ENCODE assay signal across 9 mouse cellular contexts in the genomic region with DNA sequence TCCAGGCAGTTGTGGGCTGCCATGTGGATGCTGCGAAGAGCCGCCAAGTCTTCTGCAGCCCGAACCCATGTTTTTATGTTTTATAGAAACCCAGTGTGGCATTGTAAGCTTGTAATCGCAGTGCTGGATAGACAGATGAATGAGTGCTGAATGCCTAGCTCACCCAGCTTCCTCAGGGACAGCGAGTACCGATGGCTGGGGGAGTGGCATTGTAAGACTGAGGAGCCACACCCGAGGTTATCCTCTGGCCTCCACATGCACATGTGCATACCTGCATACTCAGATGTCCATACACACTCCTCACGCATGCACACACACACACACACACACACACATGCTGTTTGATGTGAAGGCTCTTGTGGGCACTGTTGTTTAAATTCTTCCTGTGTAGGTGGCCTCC. TPM values are rescaled to one million over a fixed set of nuclear protein-coding genes. Genes with fewer than 3 reads are reported as not detected.
DNase-seq lines count a peak whose midpoint lies in the region; ATAC-seq lines count a peak whose summit lies in the region.
"Had no signal": no experiment of that assay in that cellular context is flagged by ENCODE, and none has a peak within 500 bp of the region (broad histone marks: within the 10 kb centered on the region; RNA-seq: fewer than 3 reads in every experiment).

No protein-coding gene starts in this region.

- H3K27ac ChIP-seq in heart, embryonic 15.5 days, result peak overlapping the region; percentile 39
- H3K27ac ChIP-seq in midbrain, embryonic 12.5 days (replicated peaks), result peak overlapping the region; percentile 35
- H3K27ac ChIP-seq in midbrain, embryonic 16.5 days (ENCODE audit: low read length), result no peak overlapping the region
- H3K27ac ChIP-seq in hindbrain, embryonic 15.5 days (replicated peaks), result peak overlapping the region; percentile 61
- peak overlapping the region; percentile 83 for H3K27ac ChIP-seq in stomach, embryonic 15.5 days
- H3K27ac ChIP-seq: heart, embryonic 10.5 days had no signal

- no peaks in the 10 kb centered on the region for H3K27me3 ChIP-seq in heart, embryonic 15.5 days
- H3K27me3 ChIP-seq in midbrain, embryonic 12.5 days, result no peaks in the 10 kb centered on the region
- no peaks in the 10 kb centered on the region for H3K27me3 ChIP-seq in midbrain, embryonic 16.5 days (ENCODE audit: control insufficient read depth, insufficient read depth, low read depth, low read length)
- no peaks in the 10 kb centered on the region for H3K27me3 ChIP-seq in hindbrain, embryonic 15.5 days
- no peaks in the 10 kb centered on the region for H3K27me3 ChIP-seq in stomach, embryonic 15.5 days (replicated peaks)

- peaks cover 9% of the 10 kb centered on the region for H3K4me1 ChIP-seq in heart, embryonic 15.5 days (replicated peaks)
- no peaks in the 10 kb centered on the region for H3K4me1 ChIP-seq in midbrain, embryonic 12.5 days
- H3K4me1 ChIP-seq in midbrain, embryonic 16.5 days (ENCODE audit: control insufficient read depth, insufficient read depth, low read length), result peaks cover 2% of the 10 kb centered on the region; the same call in 1 of the 2 replicates
- peaks cover 9% of the 10 kb centered on the region for H3K4me1 ChIP-seq in hindbrain, embryonic 15.5 days (replicated peaks)
- H3K4me1 ChIP-seq in stomach, embryonic 15.5 days, result peaks cover 14% of the 10 kb centered on the region; the same call in 1 of the 2 replicates

- H3K9ac ChIP-seq in heart, embryonic 15.5 days, result no peak overlapping the region
- H3K9ac ChIP-seq in midbrain, embryonic 12.5 days (replicated peaks), result no peak overlapping the region
- no peak overlapping the region for H3K9ac ChIP-seq in midbrain, embryonic 16.5 days (ENCODE audit: low read depth, low read length)
- no peak overlapping the region for H3K9ac ChIP-seq in hindbrain, embryonic 15.5 days
- no peak overlapping the region for H3K9ac ChIP-seq in stomach, embryonic 15.5 days

- H3K36me3 ChIP-seq in heart, embryonic 15.5 days, result 0 out of 2 replicates have a peak, but pooled peaks cover 3% of the 10 kb centered on the region
- H3K36me3 ChIP-seq in midbrain, embryonic 12.5 days, result peaks cover 47% of the 10 kb centered on the region
- peaks cover 15% of the 10 kb centered on the region for H3K36me3 ChIP-seq in midbrain, embryonic 16.5 days (ENCODE audit: control insufficient read depth, insufficient read depth, low read length)
- peaks cover 33% of the 10 kb centered on the region for H3K36me3 ChIP-seq in hindbrain, embryonic 15.5 days
- H3K36me3 ChIP-seq in stomach, embryonic 15.5 days, result peaks cover 6% of the 10 kb centered on the region; the same call in 1 of the 2 replicates

- no peaks in the 10 kb centered on the region for H3K9me3 ChIP-seq in heart, embryonic 15.5 days (replicated peaks)
- no peaks in the 10 kb centered on the region for H3K9me3 ChIP-seq in midbrain, embryonic 12.5 days
- H3K9me3 ChIP-seq in midbrain, embryonic 16.5 days (replicated peaks; ENCODE audit: control insufficient read depth, low read length, poor library complexity, severe bottlenecking), result no peaks in the 10 kb centered on the region
- no peaks in the 10 kb centered on the region for H3K9me3 ChIP-seq in hindbrain, embryonic 15.5 days
- no peaks in the 10 kb centered on the region for H3K9me3 ChIP-seq in stomach, embryonic 15.5 days
- H3K9me3 ChIP-seq: heart, embryonic 10.5 days had no signal

- no peak overlapping the region for H3K4me2 ChIP-seq in heart, embryonic 15.5 days
- no peak overlapping the region for H3K4me2 ChIP-seq in midbrain, embryonic 12.5 days (replicated peaks)
- no peak overlapping the region for H3K4me2 ChIP-seq in midbrain, embryonic 16.5 days (ENCODE audit: low read length)
- H3K4me2 ChIP-seq in hindbrain, embryonic 15.5 days, result no peak overlapping the region
- H3K4me2 ChIP-seq in stomach, embryonic 15.5 days, result 0 out of 2 replicates have a peak overlapping the region, but pooled peaks have one; percentile 16

- no peak for DNase-seq in heart, adult 9 months (ENCODE audit: low spot score in 2 of 2)
- DNase-seq in retina, embryonic 14.5 days (ENCODE audit: low spot score), result no peak
- DNase-seq in embryo, embryonic 11 days, result no peak

- 86% methylated on average over 8 of the region's 8 CpGs for WGBS in heart, embryonic 15.5 days
- 91% methylated on average over 8 of the region's 8 CpGs for WGBS in midbrain, embryonic 12.5 days
- WGBS in midbrain, embryonic 16.5 days, result 85% methylated on average over 8 of the region's 8 CpGs
- 85% methylated on average over 8 of the region's 8 CpGs for WGBS in hindbrain, embryonic 15.5 days
- WGBS in stomach, embryonic 15.5 days, result 79% methylated on average over 8 of the region's 8 CpGs

- no peak for ATAC-seq in heart, embryonic 15.5 days (replicated peaks; ENCODE audit: insufficient number of reproducible peaks, insufficient read depth, low FRiP score, low read depth)
- ATAC-seq in midbrain, embryonic 12.5 days (ENCODE audit: low FRiP score, low read depth), result no peak
- ATAC-seq in midbrain, embryonic 16.5 days, result no peak
- ATAC-seq in hindbrain, embryonic 15.5 days (ENCODE audit: low FRiP score, low read depth), result no peak
- no peak for ATAC-seq in stomach, embryonic 15.5 days (ENCODE audit: insufficient read depth, low FRiP score, low read depth)

- no peak overlapping the region for H3K4me3 ChIP-seq in heart, embryonic 15.5 days
- H3K4me3 ChIP-seq in midbrain, embryonic 12.5 days, result no peak overlapping the region
- H3K4me3 ChIP-seq in midbrain, embryonic 16.5 days (ENCODE audit: low read depth, low read length), result no peak overlapping the region
- no peak overlapping the region for H3K4me3 ChIP-seq in hindbrain, embryonic 15.5 days
- no peak overlapping the region for H3K4me3 ChIP-seq in stomach, embryonic 15.5 days (replicated peaks)
- H3K4me3 ChIP-seq: heart, embryonic 10.5 days had no signal

RNA-seq across cellular contexts. Expression of gene Bhlha15, which starts 30.9 kb away (rescaled TPM):
- 0.09 and 0.24 TPM in 2 replicates for polyA plus RNA-seq in heart, embryonic 15.5 days (2015; fragmentation: Nextera tagmentation; extraction: Ambion mirVana)
- 0.12 TPM in 1 of 2 replicates, not detected in the other for polyA plus RNA-seq in midbrain, embryonic 12.5 days (2016; fragmentation: Nextera tagmentation; extraction: Ambion mirVana)
- not detected in 2 replicates for polyA plus RNA-seq in midbrain, embryonic 16.5 days (2015; fragmentation: Nextera tagmentation; extraction: Ambion mirVana)
- polyA plus RNA-seq in hindbrain, embryonic 15.5 days (2015; fragmentation: Nextera tagmentation; extraction: Ambion mirVana), result 0.04 and 0.10 TPM in 2 replicates
- polyA plus RNA-seq in stomach, embryonic 15.5 days (2015; fragmentation: Nextera tagmentation; extraction: Ambion mirVana), result 21.8 and 34.2 TPM in 2 replicates

RNA-seq across cellular contexts. Expression of gene Lmtk2, which starts 58.9 kb away (rescaled TPM):
- 3.1 and 4.3 TPM in 2 replicates for polyA plus RNA-seq in heart, embryonic 15.5 days (2015; fragmentation: Nextera tagmentation; extraction: Ambion mirVana)
- 8.8 and 9.1 TPM in 2 replicates for polyA plus RNA-seq in midbrain, embryonic 12.5 days (2016; fragmentation: Nextera tagmentation; extraction: Ambion mirVana)
- 9.0 and 9.3 TPM in 2 replicates for polyA plus RNA-seq in midbrain, embryonic 16.5 days (2015; fragmentation: Nextera tagmentation; extraction: Ambion mirVana)
- 9.3 and 10.2 TPM in 2 replicates for polyA plus RNA-seq in hindbrain, embryonic 15.5 days (2015; fragmentation: Nextera tagmentation; extraction: Ambion mirVana)
- polyA plus RNA-seq in stomach, embryonic 15.5 days (2015; fragmentation: Nextera tagmentation; extraction: Ambion mirVana), result 6.3 and 7.9 TPM in 2 replicates

Comparison
In these comparisons a context has a peak if more than half of its experiments do, and no peak if none do; other contexts are left out.
1. RNA of gene Bhlha15, which starts 30.9 kb away (polyA plus RNA-seq): 21.8 to 34.2 TPM in stomach, embryonic 15.5 days; 0.04 to 0.10 TPM in hindbrain, embryonic 15.5 days, 0.09 to 0.24 TPM in heart, embryonic 15.5 days, not detected in midbrain, embryonic 16.5 days and 0.12 TPM in midbrain, embryonic 12.5 days; every median in the first group is over 10 times any median in the second.